Mouse (Mus musculus) limb, embryonic 10.5 days (tissue): ENCODE measurements around the gene Ltbp2. TPM values are rescaled to one million over a fixed set of nuclear protein-coding genes. Genes with fewer than 3 reads are reported as not detected.

Experiments used
- DNase-seq: peaks from one replicate; pipeline ENCODE4 v3.0.0-alpha.2; 2017; ENCODE audit warnings: low spot score
- H3K27ac ChIP-seq: fragments of 300-500 bp; sonication (generic); 2 replicates; pipeline ENCODE4 v1.5.1; 2016; ENCODE audit warnings: mild to moderate bottlenecking
- H3K27me3 ChIP-seq: fragments of 300-500 bp; sonication (generic); 2 replicates; pipeline ENCODE4 v1.6.1; 2016; ENCODE audit warnings: low read depth, mild to moderate bottlenecking; ENCODE audit not compliant: poor library complexity, severe bottlenecking
- H3K36me3 ChIP-seq: fragments of 300-500 bp; sonication (generic); 2 replicates; pipeline ENCODE4 v1.6.1; 2016; ENCODE audit warnings: mild to moderate bottlenecking, moderate library complexity
- H3K4me1 ChIP-seq: fragments of 300-500 bp; sonication (generic); 2 replicates; pipeline ENCODE4 v1.6.1; 2016
- H3K4me3 ChIP-seq: fragments of 300-500 bp; sonication (generic); 2 replicates; pipeline ENCODE4 v1.5.1; 2016; ENCODE audit warnings: mild to moderate bottlenecking, moderate library complexity
- H3K9me3 ChIP-seq: fragments of 300-500 bp; sonication (generic); replicated peaks from 2 replicates; pipeline ENCODE4 v1.6.1; 2016; ENCODE audit warnings: mild to moderate bottlenecking
- WGBS: fragments of 180-500 bp; shearing (Covaris S2); methylation state at CpG from one replicate; pipeline ENCODE4 v1.1.7; 2016; 5-methylcytosine and 5-hydroxymethylcytosine counted together
- polyA plus RNA-seq: library from polyadenylated mRNA; unstranded; fragments of >200 nt; fragmentation: Nextera tagmentation; extraction: Ambion mirVana; gene quantifications from 2 replicates; pipeline ENCODE4 v1.2.1, GENCODE M21; 2016

Gene Ltbp2
- polyA plus RNA-seq, result 0.03 TPM in 1 of 2 replicates, not detected in the other

- 1% methylated on average over 34 of the region's 34 CpGs for WGBS
- H3K27me3 ChIP-seq, result peaks cover 72% of the 10 kb centered on the region
Measured at GRCm38 (mm10) chr12:84876481-84877121, at the start of gene Ltbp2. Ltbp2 (minus strand) TSS chr12:84876532.

GRCm38 (mm10) chr12:84924324-84924723 is 48.0 kb upstream of the Ltbp2 start:
- no peaks in the 10 kb centered on the region for H3K27me3 ChIP-seq
- H3K9me3 ChIP-seq, result no peaks in the 10 kb centered on the region
- no peaks in the 10 kb centered on the region for H3K4me1 ChIP-seq
- peaks cover 86% of the 10 kb centered on the region for H3K36me3 ChIP-seq
- DNase-seq, result no peak
- H3K27ac ChIP-seq, result no peak overlapping the region
- H3K4me3 ChIP-seq, result no peak overlapping the region
- WGBS, result 93% methylated on average over 5 of the region's 5 CpGs

More at GRCm38 (mm10) chr12:84876481-84877121, at the start of gene Ltbp2:
- no peaks in the 10 kb centered on the region for H3K9me3 ChIP-seq
- no peaks in the 10 kb centered on the region for H3K36me3 ChIP-seq
- peak within 1 kb of the TSS; percentile 39 for H3K4me3 ChIP-seq
- DNase-seq, result peak; percentile 88
- 0 out of 2 replicates have a peak within 1 kb of the TSS, but pooled peaks have one; percentile 16 for H3K27ac ChIP-seq
- H3K4me1 ChIP-seq, result peaks cover 17% of the 10 kb centered on the region

- no peak for DNase-seq
- WGBS, result 92% methylated on average over 8 of the region's 8 CpGs
- no peak overlapping the region for H3K27ac ChIP-seq
- peaks cover 82% of the 10 kb centered on the region for H3K36me3 ChIP-seq
- H3K4me1 ChIP-seq, result no peaks in the 10 kb centered on the region
- no peaks in the 10 kb centered on the region for H3K27me3 ChIP-seq
- H3K4me3 ChIP-seq, result no peak overlapping the region
- H3K9me3 ChIP-seq, result no peaks in the 10 kb centered on the region
Measured at GRCm38 (mm10) chr12:84921881-84922419, 45.6 kb upstream of the Ltbp2 start.

DNA sequence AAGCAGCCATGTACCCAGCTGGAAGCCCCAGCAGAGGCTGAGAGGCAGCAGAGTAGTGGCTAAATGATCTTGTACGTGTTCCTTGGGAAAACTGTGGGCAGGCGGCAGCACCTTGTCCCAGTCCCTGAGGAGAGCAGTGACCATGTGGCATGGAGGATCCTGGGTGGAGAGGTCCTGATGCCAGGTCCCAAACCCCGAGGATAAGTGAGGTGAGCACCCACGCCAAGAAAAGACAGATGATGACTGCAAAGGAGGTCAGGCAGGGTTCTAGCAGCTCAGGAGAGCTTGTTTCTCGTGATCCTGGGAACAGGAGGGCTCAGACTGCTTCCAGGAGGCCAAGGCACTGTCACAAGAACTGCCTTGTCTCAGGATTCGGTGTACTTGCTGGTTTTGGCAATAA is 42.5 kb upstream of the Ltbp2 start:
- peaks cover 12% of the 10 kb centered on the region for H3K4me1 ChIP-seq
- no peak for DNase-seq
- no peaks in the 10 kb centered on the region for H3K27me3 ChIP-seq
- H3K27ac ChIP-seq, result no peak overlapping the region
- no peaks in the 10 kb centered on the region for H3K9me3 ChIP-seq
- 86% methylated on average over 6 of the region's 6 CpGs for WGBS
- peaks cover 58% of the 10 kb centered on the region for H3K36me3 ChIP-seq
- no peak overlapping the region for H3K4me3 ChIP-seq

GRCm38 (mm10) chr12:84917799-84918198 is 41.5 kb upstream of the Ltbp2 start:
- DNase-seq, result no peak
- Histone ChIP-seq H3K36me3 (peaks cover 50% of the 10 kb centered on the region), H3K4me3 (no peak overlapping the region), H3K27ac (no peak overlapping the region), H3K4me1 (peaks cover 19% of the 10 kb centered on the region), H3K9me3 (no peaks in the 10 kb centered on the region), H3K27me3 (no peaks in the 10 kb centered on the region)
- 86% methylated on average over 3 of the region's 3 CpGs for WGBS

GRCm38 (mm10) chr12:84914959-84915358 is 38.6 kb upstream of the Ltbp2 start:
- no peaks in the 10 kb centered on the region for H3K27me3 ChIP-seq
- H3K9me3 ChIP-seq, result no peaks in the 10 kb centered on the region
- H3K4me1 ChIP-seq, result peaks cover 21% of the 10 kb centered on the region
- no peak for DNase-seq
- no peak overlapping the region for H3K4me3 ChIP-seq
- 91% methylated on average over 5 of the region's 5 CpGs for WGBS
- no peak overlapping the region for H3K27ac ChIP-seq
- H3K36me3 ChIP-seq, result peaks cover 23% of the 10 kb centered on the region

- peaks cover 24% of the 10 kb centered on the region for H3K4me1 ChIP-seq
- H3K9me3 ChIP-seq, result no peaks in the 10 kb centered on the region
- H3K27ac ChIP-seq, result no peak overlapping the region
- no peaks in the 10 kb centered on the region for H3K27me3 ChIP-seq
- peaks cover 7% of the 10 kb centered on the region for H3K36me3 ChIP-seq
- no peak for DNase-seq
- 89% methylated on average over 4 of the region's 4 CpGs for WGBS
- no peak overlapping the region for H3K4me3 ChIP-seq
Measured at GRCm38 (mm10) chr12:84912652-84913104, 36.3 kb upstream of the Ltbp2 start.

GRCm38 (mm10) chr12:84911640-84912039 is 35.3 kb upstream of the Ltbp2 start:
- Histone ChIP-seq H3K27ac (no peak overlapping the region), H3K4me1 (peaks cover 34% of the 10 kb centered on the region), H3K36me3 (no peaks in the 10 kb centered on the region), H3K9me3 (no peaks in the 10 kb centered on the region), H3K4me3 (no peak overlapping the region), H3K27me3 (no peaks in the 10 kb centered on the region)
- DNase-seq, result no peak
- WGBS, result 95% methylated on average over 2 of the region's 2 CpGs

DNA sequence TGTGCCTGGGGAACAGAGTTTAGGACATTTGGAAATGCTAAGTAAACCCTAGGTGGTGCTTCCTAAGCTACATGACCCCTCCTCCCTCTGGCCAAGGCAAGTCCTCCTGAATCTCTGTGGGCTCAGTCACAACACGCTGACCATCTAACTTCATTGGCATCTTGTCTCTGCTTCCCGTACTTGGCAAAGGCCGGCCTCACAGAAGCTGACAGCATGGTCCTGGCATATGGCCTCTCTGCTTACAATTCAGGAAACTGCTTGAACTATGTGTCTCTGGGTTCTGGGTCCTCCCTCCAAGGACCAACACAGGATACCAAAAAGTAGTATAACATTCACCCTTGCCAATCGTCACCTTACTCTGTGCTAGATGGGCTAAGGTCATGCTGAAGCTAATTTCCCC is 33.7 kb upstream of the Ltbp2 start:
- 95% methylated on average over 4 of the region's 4 CpGs for WGBS
- no peaks in the 10 kb centered on the region for H3K9me3 ChIP-seq

DNA sequence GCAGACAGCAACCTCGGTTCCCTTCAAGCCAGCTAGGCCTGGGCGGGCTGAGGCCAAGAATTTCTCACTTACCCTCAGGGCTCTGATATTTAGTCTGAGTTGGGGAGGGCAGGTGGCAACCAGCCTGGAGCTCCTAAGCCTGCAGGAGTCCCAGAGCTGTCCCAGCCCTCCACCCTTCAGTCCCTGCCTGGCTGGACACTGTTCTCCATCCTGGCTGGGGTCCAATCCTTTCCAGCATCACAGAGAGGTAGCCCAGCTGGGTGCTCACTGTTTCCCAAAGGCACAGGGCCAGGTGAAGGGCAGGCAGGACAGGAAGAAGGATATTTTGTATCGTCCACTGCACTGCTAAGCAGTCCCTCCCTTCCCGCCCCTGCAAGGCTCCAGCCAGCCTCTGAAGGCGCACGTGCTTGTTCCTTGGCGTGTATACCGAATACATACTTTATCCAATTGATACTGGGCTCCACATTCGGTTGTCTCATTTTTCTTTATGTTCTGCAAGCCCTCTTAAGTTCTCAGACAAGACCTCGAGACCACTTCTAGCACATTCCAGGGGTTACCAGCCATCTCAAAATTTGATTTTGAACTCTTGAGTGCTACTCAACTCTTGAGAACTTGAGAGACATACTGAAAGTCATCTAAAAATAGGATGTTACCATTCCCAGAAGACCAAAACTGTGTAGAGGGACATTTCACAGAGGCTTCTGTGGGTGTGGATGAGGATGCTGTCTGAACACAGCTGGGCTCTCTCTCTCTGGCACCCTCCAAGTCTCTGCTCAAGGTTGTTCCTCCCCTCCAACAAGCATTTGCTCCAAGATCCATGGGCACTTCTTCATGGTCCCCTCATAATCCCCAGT is 31.5 kb upstream of the Ltbp2 start:
- no peak for DNase-seq
- H3K9me3 ChIP-seq, result no peaks in the 10 kb centered on the region
- no peaks in the 10 kb centered on the region for H3K27me3 ChIP-seq
- H3K27ac ChIP-seq, result peak overlapping the region; percentile 66
- H3K4me1 ChIP-seq, result peaks cover 16% of the 10 kb centered on the region
- H3K4me3 ChIP-seq, result no peak overlapping the region
- 78% methylated on average over 10 of the region's 10 CpGs for WGBS
- H3K36me3 ChIP-seq, result no peaks in the 10 kb centered on the region

More for the DNA sequence above, 33.7 kb upstream of the Ltbp2 start:
- H3K4me3 ChIP-seq, result no peak overlapping the region
- H3K27me3 ChIP-seq, result no peaks in the 10 kb centered on the region
- peaks cover 35% of the 10 kb centered on the region for H3K4me1 ChIP-seq
- H3K27ac ChIP-seq, result no peak overlapping the region
- no peaks in the 10 kb centered on the region for H3K36me3 ChIP-seq
- no peak for DNase-seq

DNA sequence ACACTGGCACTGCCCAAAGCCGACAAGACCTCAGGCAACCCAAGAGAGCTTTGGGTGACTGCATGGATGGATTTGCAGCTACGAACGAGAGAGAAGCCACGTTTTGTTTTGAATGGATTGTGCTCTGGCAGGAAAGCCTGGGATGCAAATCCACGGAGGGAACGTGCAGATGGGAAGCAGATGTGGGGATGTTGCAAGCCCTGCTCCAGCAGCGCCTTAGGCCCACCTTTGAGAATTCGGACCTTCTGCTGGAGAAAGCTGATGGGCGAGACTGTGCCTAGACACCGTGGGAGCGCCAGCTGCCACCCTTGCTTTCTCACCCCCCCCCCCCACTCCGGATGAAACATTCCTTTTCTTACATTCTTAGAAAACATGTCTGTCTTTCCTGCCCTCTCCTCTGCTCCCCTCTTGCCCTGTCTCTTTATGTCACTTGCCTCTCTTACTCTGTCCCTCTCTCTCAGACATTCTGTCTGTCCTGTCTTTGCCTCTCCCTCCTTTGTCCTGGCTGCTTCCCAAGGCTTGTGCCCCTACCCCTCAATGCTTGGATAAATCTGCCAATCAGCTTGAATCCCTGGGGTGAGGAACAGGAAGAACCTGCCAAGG is 30.8 kb upstream of the Ltbp2 start:
- DNase-seq, result peak; percentile 46
- H3K27me3 ChIP-seq, result no peaks in the 10 kb centered on the region
- H3K27ac ChIP-seq, result peak overlapping the region; percentile 66
- H3K4me3 ChIP-seq, result no peak overlapping the region
- no peaks in the 10 kb centered on the region for H3K36me3 ChIP-seq
- 62% methylated on average over 12 of the region's 12 CpGs for WGBS
- no peaks in the 10 kb centered on the region for H3K9me3 ChIP-seq
- H3K4me1 ChIP-seq, result peaks cover 14% of the 10 kb centered on the region

- peaks cover 14% of the 10 kb centered on the region for H3K4me1 ChIP-seq
- H3K9me3 ChIP-seq, result no peaks in the 10 kb centered on the region
- no peaks in the 10 kb centered on the region for H3K36me3 ChIP-seq
- H3K27ac ChIP-seq, result no peak overlapping the region
- H3K27me3 ChIP-seq, result no peaks in the 10 kb centered on the region
- no peak for DNase-seq
- H3K4me3 ChIP-seq, result no peak overlapping the region
- 84% methylated on average over 7 of the region's 7 CpGs for WGBS
Measured at GRCm38 (mm10) chr12:84904399-84904798, 28.1 kb upstream of the Ltbp2 start.
